Mouse (Mus musculus) left cerebral cortex, adult 2 months (tissue): ENCODE measurements around the gene Psmd12. TPM values are rescaled to one million over a fixed set of nuclear protein-coding genes. Genes with fewer than 3 reads are reported as not detected.

Experiments
- DNase-seq, 2 experiments: peaks; one replicate each; pipeline ENCODE4 v3.0.0; 2021 to 2022; ENCODE audit warnings: low spot score in 2 of 2, mixed read lengths in 1 of 2; ENCODE audit errors: extremely low spot score in 1 of 2
- H3K27ac ChIP-seq: fragments of 200-600 bp; 2 replicates; pipeline ENCODE4 v1.8.1; 2022
- H3K4me3 ChIP-seq: fragments of 200-600 bp; 2 replicates; pipeline ENCODE4 v1.8.1; 2022
- CTCF ChIP-seq: fragments of 200-600 bp; IDR thresholded peaks from 2 replicates; pipeline ENCODE4 v1.8.1; 2022; ENCODE audit warnings: antibody characterized with exemption, mild to moderate bottlenecking, moderate library complexity
- intact Hi-C: fragments of 180-260 bp; cut with DNase I; formaldehyde crosslinking; loops from one replicate; pipeline ENCODE4 v1.15.1; 2025
- total RNA-seq, 2 experiments: library from RNA; stranded (reverse); gene quantifications; 2 replicates each; pipeline ENCODE4 v1.2.3; 2021

Psmd12 gene
- total RNA-seq, 2 experiments from 2014 or later: 67.1 to 72.9 TPM

DNA sequence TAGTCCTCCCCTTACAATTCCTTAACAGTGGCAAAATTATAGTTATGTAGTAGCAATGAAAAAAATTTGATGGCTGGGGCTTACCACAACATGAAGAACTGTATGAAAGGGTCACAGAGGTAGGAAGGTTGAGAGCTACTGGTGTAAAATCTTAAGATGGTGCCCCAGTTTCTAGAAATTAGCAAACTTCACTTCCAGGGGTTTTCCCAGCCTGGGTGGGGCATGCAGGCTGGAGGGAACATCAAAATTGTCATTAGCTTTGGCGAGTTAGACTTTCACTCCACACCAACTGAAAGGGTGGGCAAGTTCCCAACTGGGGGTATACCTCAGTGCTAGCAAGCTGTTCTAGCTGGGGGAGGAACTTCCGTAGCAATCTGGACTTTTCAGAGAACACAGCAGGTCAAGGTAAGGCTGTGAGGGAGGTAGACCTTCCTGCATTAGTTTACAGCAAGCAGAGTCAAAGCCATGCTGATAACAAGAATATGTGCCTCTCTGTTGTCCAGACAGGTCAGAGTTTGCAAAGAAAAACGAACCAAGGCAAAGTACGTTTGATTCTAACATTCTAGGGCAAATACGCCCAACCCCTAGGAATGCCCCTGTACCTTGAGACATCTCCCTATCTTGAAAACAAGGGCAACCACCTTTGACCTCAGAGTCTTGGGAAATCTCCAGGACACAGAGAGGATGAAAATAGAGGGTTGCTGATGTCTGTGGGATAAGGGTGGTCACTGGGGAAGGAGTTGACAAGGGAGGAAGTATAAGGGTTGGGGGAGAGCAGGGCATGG lies 39.6 kb downstream of the Psmd12 start:
- no peak overlapping the region for H3K4me3 ChIP-seq
- H3K27ac ChIP-seq: no peak overlapping the region
- DNase-seq: no peak
- no peak for TF ChIP-seq CTCF
- intact Hi-C loops: loop anchor here (10.0 kb wide), 2 partner anchors 96 to 466 kb away; no protein-coding TSS in a partner anchor

DNA sequence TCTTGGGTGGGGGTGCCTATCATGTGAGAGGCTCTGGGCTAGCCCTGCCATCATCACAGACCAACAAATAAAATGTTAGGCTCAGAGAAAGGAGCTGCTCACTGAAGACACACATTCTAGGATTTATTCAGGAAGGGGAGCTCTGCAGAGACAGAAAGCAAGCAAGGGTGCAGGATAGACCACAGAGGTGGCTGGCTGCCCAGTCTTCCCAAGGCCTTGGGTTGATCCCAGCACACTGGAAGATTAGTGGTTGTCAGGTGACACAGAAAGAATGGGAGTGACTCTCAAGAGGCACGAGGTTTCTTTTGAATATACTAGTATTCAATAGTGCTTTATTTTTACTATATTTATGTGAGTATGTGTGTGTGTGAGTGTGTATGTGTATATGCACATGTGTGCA lies 41.9 kb downstream of the Psmd12 start:
- no peak for DNase-seq
- Histone ChIP-seq H3K27ac (no peak overlapping the region), H3K4me3 (no peak overlapping the region)
- intact Hi-C loops: no loop called here
- TF ChIP-seq CTCF: no peak

DNA sequence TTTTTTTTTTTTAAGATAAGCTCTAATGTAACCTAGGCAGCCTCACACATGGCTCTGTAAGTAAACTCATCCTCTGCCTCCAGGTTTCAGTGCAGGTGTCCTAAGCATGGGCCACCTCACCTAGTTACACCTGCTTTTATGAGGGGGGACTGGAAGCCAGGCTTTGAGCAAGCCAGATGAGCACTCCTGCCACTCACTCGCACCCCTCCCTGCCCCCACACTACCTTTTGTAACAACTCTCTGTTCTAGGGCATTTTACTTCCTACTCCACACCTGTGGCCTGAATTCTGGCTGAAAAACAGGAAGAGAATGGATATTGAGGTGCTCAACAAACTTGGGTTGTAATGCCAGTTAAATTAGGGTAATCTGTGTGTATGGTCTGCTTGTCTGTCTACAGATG lies 45.7 kb downstream of the Psmd12 start:
- TF ChIP-seq CTCF: no peak
- no peak overlapping the region for H3K27ac ChIP-seq
- intact Hi-C loops: no loop called here

DNA sequence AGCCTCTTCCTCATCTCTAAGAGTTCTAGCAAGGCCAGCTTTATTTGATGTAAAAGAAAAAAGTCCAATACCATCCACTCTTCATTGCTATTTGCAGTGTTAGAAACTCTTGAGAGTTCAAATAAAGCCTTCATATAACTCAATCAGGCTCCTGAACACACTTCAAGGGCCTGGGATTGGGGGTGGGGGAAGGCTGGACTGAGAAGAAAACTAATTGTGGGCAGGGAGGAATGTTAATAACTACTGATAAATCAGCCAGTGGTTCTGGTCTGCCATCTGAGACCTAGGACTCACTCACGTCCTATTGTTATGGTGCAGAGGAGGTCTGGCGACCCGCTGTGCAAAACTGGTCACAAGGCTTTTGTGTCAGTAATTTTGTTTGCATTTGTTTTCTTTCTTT lies 48.3 kb downstream of the Psmd12 start:
- no peak overlapping the region for H3K4me3 ChIP-seq
- no peak for TF ChIP-seq CTCF
- DNase-seq: no peak
- intact Hi-C loops: no loop called here
- H3K27ac ChIP-seq: no peak overlapping the region

More for the DNA sequence above, 45.7 kb downstream of the Psmd12 start:
- no peak overlapping the region for H3K4me3 ChIP-seq
- DNase-seq: no peak

DNA sequence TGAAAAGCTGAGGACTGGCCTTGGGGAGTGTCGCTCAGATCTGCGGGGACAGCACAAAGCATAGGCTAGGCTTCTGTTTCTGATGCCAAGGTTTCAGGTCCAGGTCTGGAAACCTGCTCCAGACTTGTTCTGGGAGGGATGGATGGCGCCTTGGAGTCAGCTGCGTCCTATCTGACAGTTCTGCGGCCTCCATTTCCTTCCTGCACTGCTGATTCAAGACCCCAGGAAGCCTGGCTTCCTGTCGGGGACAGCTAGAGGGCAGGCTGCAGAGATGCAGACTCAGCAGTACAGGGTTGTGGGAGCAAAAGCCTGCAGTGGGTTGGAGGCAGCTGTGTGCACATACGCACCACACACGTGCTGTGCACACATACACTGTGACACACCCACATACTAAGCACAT lies 50.0 kb downstream of the Psmd12 start:
- intact Hi-C loops: no loop called here
- H3K4me3 ChIP-seq: no peak overlapping the region
- TF ChIP-seq CTCF: no peak
- DNase-seq: no peak
- H3K27ac ChIP-seq: no peak overlapping the region

DNA sequence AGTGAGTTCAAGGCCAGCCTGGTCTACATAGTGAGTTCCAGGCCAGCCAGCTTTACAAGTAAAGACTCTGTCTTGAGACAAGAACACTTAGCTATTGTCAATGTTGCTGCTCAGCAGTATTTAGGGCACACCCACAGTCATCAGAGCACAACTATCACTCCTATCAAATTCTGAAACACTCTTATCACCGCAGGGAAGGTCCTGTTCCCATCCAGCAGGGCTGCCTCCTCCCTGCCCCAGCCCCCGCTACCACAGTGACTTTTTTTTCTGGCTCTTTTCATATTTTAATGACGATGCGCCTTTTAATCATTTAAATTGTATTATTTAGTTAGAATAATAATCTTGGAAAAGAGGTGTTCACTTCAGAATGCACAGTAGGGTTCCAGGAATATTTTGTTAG lies 52.2 kb downstream of the Psmd12 start:
- TF ChIP-seq CTCF: no peak
- intact Hi-C loops: no loop called here
- no peak overlapping the region for H3K4me3 ChIP-seq
- DNase-seq: no peak
- no peak overlapping the region for H3K27ac ChIP-seq

DNA sequence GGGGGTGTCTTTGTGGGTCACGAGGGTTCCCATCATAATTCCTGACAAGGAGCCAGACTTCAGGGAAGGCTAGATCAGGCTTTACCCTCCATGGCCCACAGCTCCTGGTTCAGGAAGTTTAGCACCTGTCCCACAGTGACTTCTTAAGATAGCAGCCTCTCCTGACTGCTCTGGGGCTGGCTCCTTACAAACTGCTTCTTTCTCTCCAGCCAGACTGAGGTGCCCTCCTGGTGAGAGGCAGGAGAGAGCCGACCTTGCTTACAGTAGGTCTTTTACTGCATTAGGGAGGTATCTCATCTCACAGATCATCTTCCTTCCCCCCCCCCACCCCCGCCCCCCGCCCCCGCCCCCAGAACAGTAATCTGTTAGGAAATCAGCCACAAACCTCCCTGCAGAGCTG lies 53.0 kb downstream of the Psmd12 start:
- Histone ChIP-seq H3K27ac (no peak overlapping the region), H3K4me3 (no peak overlapping the region)
- intact Hi-C loops: no loop called here
- DNase-seq: no peak
- no peak for TF ChIP-seq CTCF

DNA sequence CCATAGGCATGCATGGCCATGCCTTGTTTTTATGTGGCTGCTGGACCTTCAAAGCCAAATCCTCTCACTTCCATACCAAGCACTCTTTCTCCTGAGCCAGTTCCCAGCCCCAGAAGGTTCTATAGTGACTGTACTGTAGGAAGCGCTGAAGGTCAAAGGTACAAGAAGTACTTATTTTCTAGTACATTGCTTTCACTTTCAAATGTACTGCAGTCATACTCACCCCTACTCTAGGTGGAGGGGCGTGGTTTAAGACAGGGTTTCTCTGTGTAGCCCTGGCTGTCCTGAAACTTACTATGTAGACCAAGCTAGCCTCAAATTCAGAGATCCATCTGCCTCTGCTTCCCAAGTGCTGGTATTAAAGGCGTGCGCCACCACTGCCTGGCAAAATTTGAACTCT lies 59.7 kb downstream of the Psmd12 start:
- intact Hi-C loops: no loop called here

DNA sequence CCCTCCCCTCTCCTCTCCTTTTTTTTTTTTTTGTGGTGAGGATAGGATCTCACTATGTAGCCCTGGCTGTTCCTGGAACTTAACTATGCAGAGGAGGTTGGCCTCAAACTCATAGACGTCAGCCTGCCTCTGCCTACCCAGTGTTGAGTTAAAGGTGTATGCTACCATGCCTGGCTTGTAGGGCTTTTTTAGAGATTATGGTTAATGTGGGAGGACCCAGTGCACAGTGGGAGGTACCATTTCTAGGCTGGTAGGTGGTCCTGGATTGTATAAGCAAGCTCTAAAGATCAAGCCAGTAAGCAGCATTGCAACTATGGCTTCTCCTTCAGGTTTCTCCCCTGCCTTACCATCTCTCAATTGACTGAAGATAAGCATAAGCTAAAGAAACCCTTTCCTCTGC lies 61.1 kb downstream of the Psmd12 start:
- intact Hi-C loops: no loop called here
- no peak overlapping the region for H3K27ac ChIP-seq
- DNase-seq: no peak
- no peak overlapping the region for H3K4me3 ChIP-seq
- no peak for TF ChIP-seq CTCF

More for the DNA sequence above, 59.7 kb downstream of the Psmd12 start:
- Histone ChIP-seq H3K27ac (no peak overlapping the region), H3K4me3 (no peak overlapping the region)
- no peak for DNase-seq
- no peak for TF ChIP-seq CTCF

DNA sequence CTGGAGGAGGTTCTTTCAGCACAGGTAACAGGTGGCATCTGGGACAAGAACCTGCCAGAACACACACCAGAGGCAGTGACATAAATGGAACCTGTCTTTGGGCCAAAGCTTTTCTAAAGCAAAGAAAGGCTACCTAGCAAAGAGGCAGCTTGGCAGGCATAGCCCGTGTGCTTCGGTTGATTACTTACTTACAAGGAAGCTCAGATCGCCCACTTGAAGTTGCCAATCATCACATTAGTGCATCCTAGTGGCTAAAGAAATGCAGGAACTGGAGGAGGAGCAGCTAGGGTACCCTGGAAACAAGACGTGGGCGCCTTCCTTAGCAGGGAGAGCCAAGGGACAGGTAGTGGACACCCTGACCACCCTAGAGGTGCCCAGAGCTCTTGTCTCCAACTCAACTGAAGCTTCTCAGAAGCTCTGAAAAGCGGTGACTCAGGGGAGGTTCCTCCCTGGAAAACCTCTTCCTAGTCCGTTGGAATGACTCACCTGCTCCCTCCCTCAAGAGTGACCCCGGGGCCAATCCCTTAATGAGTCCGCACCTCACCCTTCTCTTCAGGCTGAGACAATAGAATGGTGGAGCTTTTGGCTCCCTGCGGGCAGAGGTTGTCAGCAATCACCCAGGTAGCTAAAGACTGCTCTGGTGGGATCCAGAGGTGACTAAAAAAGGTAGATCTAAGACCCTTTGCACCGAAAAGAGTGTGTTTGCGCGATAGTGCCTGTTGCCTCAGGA lies 66.6 kb downstream of the Psmd12 start:
- Histone ChIP-seq H3K4me3 (no peak overlapping the region), H3K27ac (no peak overlapping the region)
- no peak for DNase-seq
- intact Hi-C loops: no loop called here
- no peak for TF ChIP-seq CTCF

DNA sequence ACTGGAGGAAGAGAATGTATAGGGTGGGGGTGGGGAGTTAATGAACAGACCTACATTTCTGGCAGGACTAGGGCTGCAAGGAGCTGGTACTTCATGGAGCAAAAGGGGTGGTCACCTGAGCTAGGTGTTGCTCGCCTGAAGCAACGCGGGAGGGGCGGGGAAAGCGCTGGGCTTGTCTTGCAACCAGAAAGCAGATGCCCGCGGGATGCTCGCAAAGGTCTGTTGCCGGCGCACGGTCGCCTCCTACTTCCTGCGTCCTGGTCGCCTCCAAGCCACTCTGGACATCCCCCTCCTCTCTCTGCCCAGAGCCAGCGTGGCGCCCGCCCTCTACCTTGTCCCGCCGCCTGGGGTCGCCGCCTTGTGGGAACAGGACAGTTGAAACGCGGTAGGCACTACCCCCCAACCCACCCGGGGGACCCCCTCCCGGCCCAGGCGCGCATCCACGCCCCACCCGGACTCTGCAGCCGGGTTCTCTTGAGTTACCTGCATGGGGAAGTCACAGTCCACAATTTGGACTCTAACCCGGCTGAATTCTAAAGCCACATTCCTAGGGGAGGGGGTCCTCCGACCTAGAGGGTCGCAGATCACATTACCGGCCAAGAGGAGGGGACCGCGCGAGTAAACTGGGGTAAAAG lies 67.5 kb downstream of the Psmd12 start:
- Histone ChIP-seq H3K27ac (no peak overlapping the region; the same call in 1 of the 2 replicates), H3K4me3 (peak overlapping the region; percentile 84)
- DNase-seq: peak; percentile 15 to 19
- intact Hi-C loops: no loop called here
- no peak; the same call in 1 of the 2 replicates for TF ChIP-seq CTCF

DNA sequence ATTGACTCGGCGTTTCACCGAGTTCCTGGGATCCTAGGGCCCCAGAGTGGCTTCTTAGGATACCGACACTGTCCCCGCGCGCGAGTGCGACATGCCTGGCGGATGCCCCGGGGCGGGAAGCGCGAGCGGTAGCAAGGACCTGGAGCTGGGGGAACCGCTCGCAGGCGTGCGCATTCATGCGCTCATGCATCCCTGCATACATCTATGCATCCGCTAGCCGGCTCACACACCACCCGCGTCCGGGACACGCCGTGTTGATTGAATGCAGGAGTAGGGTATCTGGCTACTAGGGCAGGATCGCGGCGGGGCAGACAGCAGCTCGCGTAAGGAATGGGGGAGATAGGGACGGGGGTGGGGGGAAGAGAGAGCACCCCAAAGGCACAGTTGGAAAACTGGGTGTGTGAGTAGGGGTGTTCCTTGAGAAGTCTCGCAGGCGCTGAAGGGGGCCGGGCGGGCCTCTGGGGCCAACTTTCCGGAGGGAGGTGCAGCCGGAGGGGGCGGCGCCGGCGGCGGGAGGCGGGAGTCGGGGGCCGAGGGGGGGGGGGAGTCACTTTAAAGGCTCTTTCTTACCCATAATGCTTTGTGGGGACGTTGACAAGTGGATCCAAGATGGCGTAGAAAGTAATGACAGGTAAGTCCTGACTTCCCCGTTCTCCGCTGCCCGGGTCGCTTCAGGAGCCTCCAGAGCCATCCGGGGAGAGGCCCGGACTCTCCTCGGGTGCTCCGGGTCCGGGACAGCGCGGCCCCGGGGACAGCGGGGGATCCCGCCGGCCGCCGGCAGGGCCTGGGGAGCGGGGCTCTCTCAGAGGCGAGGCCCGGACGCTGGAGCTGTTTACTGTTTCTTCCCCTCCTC lies 68.3 kb downstream of the Psmd12 start, which contains the start of gene Helz:
Helz (plus strand) TSS at position 580 of the 853 bp plus-strand sequence.
- TF ChIP-seq CTCF: no peak
- peak; percentile 59 to 63 for DNase-seq
- peak within 1 kb of the TSS; percentile 81 for H3K27ac ChIP-seq
- intact Hi-C loops: no loop called here
- H3K4me3 ChIP-seq: peak within 1 kb of the TSS; percentile 84
